In the genomic region with DNA sequence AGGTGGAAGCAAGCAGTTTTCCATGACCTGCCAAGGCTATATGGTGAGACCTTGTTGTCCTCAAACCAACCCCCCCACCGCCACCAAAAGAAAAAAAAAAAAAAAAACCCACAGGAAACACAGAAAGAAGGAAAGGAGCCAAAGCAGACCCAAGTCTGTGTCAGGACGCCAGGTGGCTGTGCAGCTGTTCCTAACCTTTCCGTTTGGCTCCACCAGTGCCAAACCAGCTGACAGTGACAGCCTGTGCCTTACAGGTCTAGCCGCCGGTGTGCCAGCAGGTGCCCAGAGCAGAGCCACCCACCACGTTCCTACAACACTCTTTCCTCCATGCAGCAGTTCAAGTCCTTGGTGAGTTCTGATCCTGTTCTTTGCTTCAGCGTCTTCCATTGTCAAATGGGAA, we compare ENCODE assay signal across 14 mouse cellular contexts. TPM values are rescaled to one million over a fixed set of nuclear protein-coding genes. Genes with fewer than 3 reads are reported as not detected.
"Had no signal": no experiment of that assay in that cellular context is flagged by ENCODE, and none has a peak within 500 bp of the region (broad histone marks: within the 10 kb centered on the region; RNA-seq: fewer than 3 reads in every experiment).

No protein-coding gene starts in this region.

- DNase-seq: kidney, adult 2 months; kidney, postnatal 25 days; left cerebral cortex, postnatal 4 days; liver, postnatal 0 days; lung, embryonic 14.5 days; right cerebral cortex, adult 18-20 months; right cerebral cortex, postnatal 14 days; right cerebral cortex, postnatal 4 days had no signal

- ATAC-seq: hindbrain, embryonic 16.5 days; inflammation-experienced regulatory T-cells, adult 6 months; intestine, embryonic 16.5 days; liver, postnatal 0 days; lung, postnatal 0 days; midbrain, embryonic 16.5 days had no signal

RNA-seq across cellular contexts. Expression of gene Hrh3, which starts 31.4 kb away (rescaled TPM):
- total RNA-seq: monocyte, adult 5-6 weeks had no signal
